Mouse (Mus musculus) adrenal gland, adult (tissue): ENCODE measurements around the gene Hacl1.

Experiments used
- DNase-seq, 2 experiments: peaks; one replicate each; pipeline ENCODE4 v3.0.0; 2022 to 2023; ENCODE audit warnings: low spot score in 1 of 2; ENCODE audit not compliant: inconsistent age in 2 of 2

The Hacl1 gene

DNA sequence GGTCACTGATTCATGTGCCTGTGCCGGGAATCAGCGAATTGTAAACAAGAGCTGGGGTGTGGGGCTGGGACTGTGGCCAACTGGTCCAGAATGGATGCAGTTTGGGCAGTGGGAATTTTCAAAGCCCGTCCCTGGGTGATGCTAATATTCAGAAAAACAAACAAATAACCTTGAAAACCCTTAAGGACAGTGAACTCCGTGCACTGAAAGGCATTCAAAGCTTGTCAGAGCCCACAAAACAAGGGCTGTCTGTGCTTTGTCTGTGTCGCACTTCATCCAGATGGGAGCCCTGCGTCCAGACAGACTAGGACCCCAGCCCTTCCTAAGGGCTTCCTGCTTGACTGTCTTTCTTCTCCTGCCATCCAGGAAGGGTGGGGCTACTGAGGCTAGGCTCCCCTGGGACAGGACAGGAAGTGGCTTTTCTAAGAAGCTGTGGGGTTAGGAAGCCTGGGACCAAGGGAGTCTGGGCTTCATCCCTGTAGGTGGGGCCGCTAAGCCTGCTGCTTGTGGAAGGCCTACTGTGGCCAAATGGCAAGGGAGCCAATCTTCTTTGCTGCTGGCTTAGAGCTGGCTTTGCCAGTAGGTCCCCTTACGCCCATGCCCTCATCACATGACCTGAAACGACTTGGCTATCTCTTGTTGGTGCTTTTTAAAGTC is 21.6 kb upstream of the Hacl1 start:
- peak; percentile 73 to 87 for DNase-seq

DNA sequence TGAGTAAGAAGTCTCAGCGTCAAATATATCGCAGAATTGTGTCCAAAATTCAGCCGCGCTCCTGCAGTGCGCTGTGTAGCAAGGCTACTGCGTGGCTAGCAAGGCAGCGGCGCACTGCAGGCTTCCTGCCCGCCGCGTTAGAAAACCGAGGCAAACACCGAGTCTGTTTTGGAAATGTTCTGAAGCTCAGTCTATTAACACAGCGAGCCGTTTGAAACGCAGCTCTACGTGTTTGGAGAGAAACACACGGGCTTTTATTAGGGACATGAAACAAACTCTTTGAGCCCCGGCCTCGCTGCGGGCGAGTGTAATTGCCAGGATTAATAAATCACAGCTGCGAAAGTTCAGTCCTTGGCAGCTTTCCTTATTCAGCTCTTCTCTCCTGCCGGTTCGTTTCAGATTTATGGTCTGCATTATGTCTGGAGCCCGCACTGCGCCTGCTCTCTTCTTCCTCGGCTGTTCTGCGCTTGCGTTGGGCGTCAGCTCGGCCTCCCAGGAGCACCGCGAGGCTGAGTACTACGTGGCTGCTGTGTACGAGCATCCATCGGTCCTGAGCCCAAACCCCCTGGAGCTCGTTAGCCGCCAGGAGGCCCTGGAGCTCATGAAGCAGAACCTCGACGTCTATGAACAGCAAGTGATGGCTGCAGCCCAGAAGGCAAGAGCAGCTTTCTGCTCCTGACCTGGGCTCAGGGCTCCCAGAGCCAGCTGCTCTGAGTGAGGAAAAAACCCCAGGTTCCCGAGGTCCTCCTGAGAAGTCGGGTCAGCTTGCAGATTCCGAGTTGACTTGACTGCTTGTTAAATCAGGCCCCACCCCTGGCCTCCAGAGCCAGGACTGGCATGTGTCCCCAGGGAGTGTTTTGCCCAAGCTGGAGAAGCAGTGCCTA is 20.8 kb upstream of the Hacl1 start:
- DNase-seq = peak; percentile 92 to 96

- peak in 1 of 2 experiments; percentile 55 for DNase-seq
These were observed 19.4 kb upstream of the Hacl1 start for GRCm38 (mm10) chr14:31660312-31661093.

GRCm38 (mm10) chr14:31659501-31660181 is 18.6 kb upstream of the Hacl1 start:
- peak; percentile 73 to 88 for DNase-seq

DNA sequence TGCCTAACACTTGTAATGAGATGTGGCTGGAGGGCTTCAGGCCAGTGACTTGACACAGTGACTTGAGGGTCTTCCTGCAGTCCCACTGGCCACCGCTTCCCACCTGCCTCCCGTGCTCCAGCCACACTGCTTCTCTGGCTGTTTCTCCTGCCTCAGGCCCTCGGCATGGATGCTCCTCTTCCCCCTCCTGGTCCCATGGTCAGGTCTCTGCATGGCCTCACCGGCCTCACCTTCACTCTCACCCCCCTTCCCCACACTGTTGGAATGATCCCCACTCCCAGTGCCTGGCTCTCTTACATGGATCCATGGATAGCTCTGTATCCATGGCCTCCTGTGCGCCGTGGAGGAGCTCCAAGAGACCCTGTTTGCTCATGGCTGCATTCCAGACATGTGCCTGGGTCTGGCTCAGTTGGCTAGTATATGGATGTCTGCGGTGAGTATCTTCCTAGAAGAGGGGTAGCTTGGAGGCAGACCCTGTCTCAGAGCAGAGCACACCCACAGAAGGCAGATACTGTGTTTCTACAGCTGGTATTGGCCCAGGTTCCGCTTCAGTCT is 17.1 kb upstream of the Hacl1 start:
- DNase-seq = peak in 1 of 2 experiments; percentile 56

DNA sequence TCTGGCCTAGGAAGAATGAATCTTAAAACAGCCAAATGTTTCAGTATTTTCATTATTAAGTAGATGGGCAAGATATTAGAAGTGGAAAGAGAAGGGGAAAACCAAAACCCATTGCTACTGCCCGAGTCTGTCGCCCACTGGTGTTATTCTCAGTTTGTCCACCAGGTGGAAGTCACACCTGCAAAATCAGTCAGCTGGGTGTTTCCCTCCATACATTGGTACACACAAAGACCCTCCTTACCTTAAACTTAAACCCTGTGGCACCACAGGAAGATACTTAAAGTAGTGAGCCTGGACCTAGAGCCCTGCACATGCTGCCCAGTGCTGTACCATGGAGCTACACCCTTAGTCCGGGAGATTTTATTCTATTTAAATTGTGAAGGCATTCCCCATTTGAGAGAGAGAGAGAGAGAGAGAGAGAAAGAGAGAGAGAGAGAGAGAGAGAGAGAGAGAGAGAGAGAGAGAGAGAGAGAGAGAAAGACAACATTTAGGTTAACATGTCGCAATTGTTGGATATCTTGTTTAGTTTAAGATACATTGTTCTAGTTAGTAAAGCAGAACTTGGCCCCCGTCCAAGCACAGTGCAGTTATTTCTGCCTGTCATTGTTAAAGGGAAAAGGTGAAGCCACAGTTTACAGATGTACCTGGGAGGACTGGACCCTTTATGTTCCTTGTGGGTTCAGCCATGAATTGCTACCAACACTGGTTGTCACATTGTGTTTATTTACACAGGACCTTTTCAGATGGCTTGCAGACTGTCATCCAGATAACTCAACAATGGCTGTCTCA is 16.0 kb upstream of the Hacl1 start:
- DNase-seq = peak; percentile 64 to 90

DNA sequence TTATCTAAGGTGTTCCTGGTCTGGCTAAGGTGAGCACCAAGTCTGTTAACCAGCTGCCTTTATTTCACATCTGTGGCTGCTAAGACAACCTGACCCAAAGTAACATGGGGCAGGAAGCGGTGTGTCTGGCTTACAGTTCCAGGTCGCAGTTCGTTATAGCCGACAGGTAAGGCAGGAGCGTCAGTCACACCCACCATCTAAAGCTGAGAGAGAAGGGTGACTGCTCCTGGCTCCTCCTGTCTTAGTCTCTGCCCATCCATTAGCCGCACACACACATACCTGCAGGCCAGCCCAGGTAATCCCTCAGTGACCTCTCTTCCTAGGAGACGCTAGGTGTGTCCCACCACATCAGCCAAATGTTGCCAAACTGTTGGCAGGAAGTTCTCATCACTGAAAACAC is 15.3 kb upstream of the Hacl1 start:
- peak in 1 of 2 experiments; percentile 23 for DNase-seq

- DNase-seq = no peak
These were observed 14.3 kb upstream of the Hacl1 start for GRCm38 (mm10) chr14:31655406-31655805.

DNA sequence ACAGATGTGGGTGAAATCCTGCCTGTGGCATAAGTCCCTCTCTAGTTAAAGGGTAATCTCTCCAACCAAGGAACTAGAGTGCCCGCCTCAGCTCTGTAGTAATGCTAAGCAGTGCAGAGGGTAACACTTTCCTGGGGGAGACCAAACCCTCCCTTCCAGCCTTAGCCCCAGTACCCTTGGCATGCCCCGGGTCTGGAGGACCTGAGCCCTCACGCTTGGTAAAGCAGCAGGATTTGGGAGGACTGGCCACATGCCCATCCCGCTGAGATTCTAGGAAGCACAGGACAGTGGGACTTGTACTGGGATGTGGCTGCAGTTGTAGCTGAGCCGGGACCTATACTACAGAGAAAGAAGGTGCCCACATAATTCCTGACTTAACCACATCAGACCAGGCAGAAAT is 13.7 kb upstream of the Hacl1 start:
- DNase-seq = peak in 1 of 2 experiments; percentile 34

DNA sequence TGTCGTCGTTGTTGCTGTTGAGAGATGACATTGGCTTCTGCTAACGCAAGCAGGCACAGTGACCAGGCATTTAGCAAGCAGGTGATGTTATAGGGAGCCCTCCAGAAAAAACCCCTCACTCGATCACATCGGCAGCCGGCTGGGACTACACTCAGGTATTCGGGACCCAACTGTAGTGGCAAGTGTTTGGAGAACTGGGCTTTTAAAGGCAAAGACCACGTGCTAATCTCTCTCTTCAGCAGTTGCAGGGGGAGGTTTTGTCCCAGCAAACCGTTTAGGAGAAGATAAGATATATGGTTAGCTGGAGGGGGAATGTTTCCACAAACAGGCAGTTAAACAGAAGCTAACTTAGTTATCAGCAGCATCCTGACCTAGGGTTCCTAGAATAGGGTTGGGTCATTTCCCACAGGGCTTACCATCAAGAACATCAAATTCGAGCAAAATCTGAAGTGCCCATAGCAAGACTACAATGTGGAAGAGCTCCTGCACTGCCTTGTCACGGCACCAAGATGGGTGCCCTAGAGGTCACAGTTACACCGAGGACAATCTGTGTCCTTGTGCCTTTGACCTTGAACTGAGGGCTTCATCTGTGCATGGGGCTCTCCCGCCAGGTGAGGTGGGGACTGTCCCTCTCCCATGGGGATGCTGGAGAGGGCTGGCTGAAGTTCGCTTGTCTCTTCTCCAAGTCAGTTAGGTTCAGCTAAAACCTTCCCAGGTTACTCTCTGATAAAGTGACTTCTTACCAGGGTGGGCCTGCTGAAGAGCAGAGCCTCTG is 12.2 kb upstream of the Hacl1 start:
- no peak for DNase-seq

DNA sequence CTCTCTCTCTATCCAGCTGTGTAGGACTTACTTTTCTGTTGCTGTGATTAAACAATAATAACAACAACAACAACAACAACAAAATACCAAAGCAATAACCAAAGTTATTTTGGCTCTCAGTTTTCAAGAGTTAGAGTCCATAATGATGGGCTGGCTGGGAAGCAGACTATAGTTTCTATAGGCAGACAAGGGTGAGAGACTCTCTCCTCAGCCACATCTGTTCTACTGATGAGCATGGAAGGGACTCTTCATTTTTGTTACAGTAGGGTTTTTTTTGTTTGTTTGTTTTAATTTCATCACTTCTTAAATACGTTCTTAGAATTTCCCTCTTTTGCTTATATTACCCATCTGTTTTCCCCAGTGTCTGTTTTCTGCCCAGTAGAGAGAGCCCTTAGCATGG is 11.5 kb upstream of the Hacl1 start:
- DNase-seq = no peak

- no peak for DNase-seq
These were observed 11.0 kb upstream of the Hacl1 start for GRCm38 (mm10) chr14:31652106-31652505.

GRCm38 (mm10) chr14:31651206-31651605 is 10.1 kb upstream of the Hacl1 start:
- DNase-seq = peak in 1 of 2 experiments; percentile 58

GRCm38 (mm10) chr14:31650347-31650746 is 9.3 kb upstream of the Hacl1 start:
- peak in 1 of 2 experiments; percentile 35 for DNase-seq

GRCm38 (mm10) chr14:31647991-31648390 is 6.9 kb upstream of the Hacl1 start:
- no peak for DNase-seq

GRCm38 (mm10) chr14:31645920-31646319 is 4.8 kb upstream of the Hacl1 start:
- peak in 1 of 2 experiments; percentile 57 for DNase-seq

DNA sequence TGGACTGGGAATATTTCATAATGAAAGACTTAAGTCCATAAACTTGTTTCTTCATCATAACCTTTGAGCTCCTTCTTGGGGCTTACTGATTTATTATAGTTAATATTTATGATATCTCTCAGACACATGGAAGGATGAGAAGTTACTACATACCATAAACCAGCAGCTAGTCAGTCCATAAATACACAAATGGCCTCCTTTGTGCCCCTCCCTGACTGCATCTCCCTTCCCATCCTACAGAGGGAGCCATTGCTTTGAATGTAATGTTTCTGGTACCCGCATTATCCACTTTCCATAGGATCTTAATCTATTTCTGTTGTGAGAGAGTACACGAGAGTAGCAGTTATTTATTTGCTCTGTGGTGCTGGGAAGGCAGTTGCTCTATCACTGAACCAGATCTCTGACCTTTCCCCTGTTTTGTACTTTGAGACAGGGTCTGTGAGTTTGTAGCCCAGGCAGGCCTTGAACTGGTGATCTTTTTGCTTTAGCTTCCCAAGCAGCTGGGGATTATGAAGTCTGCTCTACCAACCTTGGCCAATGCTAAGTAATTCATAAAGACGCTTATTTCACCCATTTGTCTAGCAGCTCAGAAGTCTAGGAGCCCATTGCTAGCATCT is 4.0 kb upstream of the Hacl1 start:
- DNase-seq = peak; percentile 22 to 75

DNA sequence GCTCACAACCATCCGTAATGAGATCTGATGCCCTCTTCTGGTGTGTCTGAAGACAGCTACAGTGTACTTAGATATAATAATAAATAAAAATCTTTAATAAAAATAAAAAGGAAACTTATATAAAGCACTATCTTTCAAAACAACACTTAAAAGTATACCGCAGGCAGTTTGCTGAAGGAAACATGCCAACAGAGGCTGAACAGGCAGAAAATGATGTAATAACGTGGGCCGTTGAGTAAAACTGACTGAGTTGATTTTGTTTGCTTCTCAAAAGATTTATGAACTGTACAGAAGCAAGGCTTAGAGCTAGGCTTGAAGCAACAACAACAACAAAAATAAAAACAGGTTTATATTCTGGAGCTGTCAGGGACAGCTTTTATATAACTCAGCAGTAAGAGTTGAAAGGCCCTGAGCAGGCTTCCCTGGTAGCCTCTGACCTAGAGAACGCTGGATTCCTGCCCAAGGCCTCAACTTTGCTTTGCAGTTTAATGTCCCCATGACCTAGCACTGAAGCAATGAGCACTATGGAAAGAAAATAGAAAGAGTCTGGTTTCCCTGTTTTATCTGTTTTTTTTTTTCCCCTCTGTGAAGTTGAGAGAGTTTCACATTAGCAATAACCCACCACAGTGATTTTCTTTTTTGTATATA is 3.2 kb upstream of the Hacl1 start:
- peak; percentile 86 to 94 for DNase-seq
